Mouse (Mus musculus): ENCODE measurements around the gene 4930550C14Rik. TPM values are rescaled to one million over a fixed set of nuclear protein-coding genes. Genes with fewer than 3 reads are reported as not detected.

Gene 4930550C14Rik
- polyA plus RNA-seq (2017; shearing (Covaris generic)), result 0.45 TPM

DNA sequence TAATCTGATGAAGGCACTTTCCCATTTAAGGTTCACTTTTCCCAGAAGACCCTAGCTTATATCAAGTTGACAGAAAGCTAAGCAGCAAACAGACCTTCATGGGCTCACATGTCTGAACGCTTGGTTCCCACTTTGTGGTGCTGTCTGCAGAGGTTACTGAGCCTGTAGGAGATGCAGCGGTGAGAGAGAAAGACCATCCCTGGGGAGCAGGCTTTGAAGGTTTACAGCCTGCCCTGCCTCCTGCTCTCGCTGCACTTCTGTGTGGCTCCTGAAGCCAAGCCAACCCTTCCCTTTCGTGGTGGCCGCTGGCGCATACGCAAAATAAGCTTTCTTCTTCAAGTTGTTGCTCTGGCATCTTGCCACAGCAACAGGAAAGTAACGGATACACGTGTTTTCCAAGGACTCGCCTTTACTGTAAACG lies at the start of gene 4930550C14Rik:
Gene 4930550C14Rik, plus strand, starts transcription at position 35 of the 421 bp plus-strand sequence.

DNA sequence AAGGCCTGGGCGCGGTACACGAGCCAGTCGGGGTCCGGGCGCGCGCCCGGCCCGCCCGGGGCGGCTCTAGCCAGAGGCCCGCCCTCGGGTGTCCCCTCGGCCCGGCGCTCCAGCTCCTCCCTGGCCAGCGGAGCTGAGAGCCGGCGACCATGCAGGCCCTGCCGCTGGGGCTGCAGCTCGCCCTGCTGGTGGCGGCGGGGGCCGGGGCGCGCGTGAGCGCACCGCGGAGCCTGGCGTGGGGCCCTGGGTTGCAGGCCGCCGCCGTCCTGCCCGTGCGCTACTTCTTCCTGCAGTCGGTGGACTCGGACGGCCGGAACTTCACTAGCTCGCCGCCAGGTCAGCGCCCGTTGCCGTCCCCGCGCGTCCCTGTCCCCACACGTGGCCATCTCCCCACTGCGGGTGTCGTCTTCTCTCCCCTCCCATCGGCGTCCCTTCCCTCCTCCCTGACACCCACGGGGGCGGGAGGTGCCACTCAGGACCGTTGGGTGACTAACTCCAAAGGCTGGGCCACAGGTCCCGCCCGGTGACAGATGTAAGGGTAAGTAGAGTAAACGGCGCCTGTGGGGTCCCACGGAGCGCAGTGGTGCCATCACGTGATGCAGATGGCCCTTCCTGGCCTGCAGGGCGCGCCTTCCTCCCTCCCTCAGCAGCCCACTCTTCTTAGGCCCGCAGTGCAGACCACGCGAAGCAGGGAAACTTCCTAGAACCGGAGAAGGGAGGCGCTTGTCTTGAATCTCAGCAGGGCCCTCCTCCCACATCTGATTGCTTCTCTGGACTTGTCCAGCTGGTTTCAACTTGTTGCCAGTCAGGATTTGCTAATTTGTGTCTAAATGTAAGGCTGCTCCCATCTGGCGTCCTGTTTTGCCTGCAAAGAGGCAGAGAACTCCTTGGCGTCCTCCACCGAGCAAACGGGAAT lies 17.9 kb upstream of the 4930550C14Rik start, which contains the start of gene Kdelc2:
Gene Kdelc2, plus strand, starts transcription at position 75 of the 916 bp plus-strand sequence.

Other genes starting within 250 kb of the 4930550C14Rik start
- gene Ddx10, start 154.3 kb upstream of the 4930550C14Rik start, polyA plus RNA-seq (2017; shearing (Covaris generic)), result 60.7 TPM
- 0.73 TPM for gene Exph5, start 100.7 kb upstream of the 4930550C14Rik start, polyA plus RNA-seq (2017; shearing (Covaris generic))
- gene Kdelc2, start 18.3 kb upstream of the 4930550C14Rik start, polyA plus RNA-seq (2017; shearing (Covaris generic)), result 0.66 TPM
- 41.1 TPM for gene Atm, start 134.4 kb downstream of the 4930550C14Rik start, polyA plus RNA-seq (2017; shearing (Covaris generic))
- 26.7 TPM for gene Npat, start 134.7 kb downstream of the 4930550C14Rik start, polyA plus RNA-seq (2017; shearing (Covaris generic))
- 78.9 TPM for gene Acat1, start 208.1 kb downstream of the 4930550C14Rik start, polyA plus RNA-seq (2017; shearing (Covaris generic))

All from CD4-positive, CD25-positive, alpha-beta regulatory T cell, adult 9 weeks (primary cell).